Mouse (Mus musculus): Measurements from ENCODE around the gene Disp1. TPM values are rescaled to one million over a fixed set of nuclear protein-coding genes. Genes with fewer than 3 reads are reported as not detected.

The Disp1 gene
- total RNA-seq, 2 experiments from 2014 or later, result 1.4 to 3.8 TPM

GRCm38 (mm10) chr1:183052663-183053062 is 168.7 kb downstream of the Disp1 start:
- no peak for ATAC-seq (replicated peaks; ENCODE audit: low FRiP score, poor library complexity, severe bottlenecking)

GRCm38 (mm10) chr1:183049295-183049694 is 172.0 kb downstream of the Disp1 start:
- ATAC-seq (replicated peaks; ENCODE audit: low FRiP score, poor library complexity, severe bottlenecking), result no peak

- no peak; the same call in 1 of the 2 replicates for ATAC-seq (replicated peaks; ENCODE audit: low FRiP score, poor library complexity, severe bottlenecking)
Observed at GRCm38 (mm10) chr1:183047913-183048523, 173.3 kb downstream of the Disp1 start.

- ATAC-seq (replicated peaks; ENCODE audit: low FRiP score, poor library complexity, severe bottlenecking), result no peak
Observed at GRCm38 (mm10) chr1:183047191-183047912, 174.0 kb downstream of the Disp1 start.

GRCm38 (mm10) chr1:183046081-183046480 is 175.2 kb downstream of the Disp1 start:
- ATAC-seq (replicated peaks; ENCODE audit: low FRiP score, poor library complexity, severe bottlenecking), result no peak

- ATAC-seq (replicated peaks; ENCODE audit: low FRiP score, poor library complexity, severe bottlenecking), result no peak
Observed at GRCm38 (mm10) chr1:183043161-183043812, 178.0 kb downstream of the Disp1 start.

GRCm38 (mm10) chr1:183041703-183042102 is 179.6 kb downstream of the Disp1 start:
- no peak for ATAC-seq (replicated peaks; ENCODE audit: low FRiP score, poor library complexity, severe bottlenecking)

- ATAC-seq (replicated peaks; ENCODE audit: low FRiP score, poor library complexity, severe bottlenecking), result no peak
Observed at GRCm38 (mm10) chr1:183040847-183041382, 180.4 kb downstream of the Disp1 start.

- ATAC-seq (replicated peaks; ENCODE audit: low FRiP score, poor library complexity, severe bottlenecking), result no peak
Observed at GRCm38 (mm10) chr1:183039881-183040708, 181.2 kb downstream of the Disp1 start.

- ATAC-seq (replicated peaks; ENCODE audit: low FRiP score, poor library complexity, severe bottlenecking), result no peak
Observed at GRCm38 (mm10) chr1:183039404-183039803, 181.9 kb downstream of the Disp1 start.

Other genes starting within 250 kb of the Disp1 start
- 17.6 and 21.5 TPM in 2 replicates for gene Aida, start 75.1 kb upstream of the Disp1 start, total RNA-seq (2015; ENCODE audit: low replicate concordance)
- 40.0 and 41.5 TPM in 2 replicates for gene Aida, start 75.1 kb upstream of the Disp1 start, total RNA-seq (2017; ENCODE audit: low replicate concordance)
- gene Brox, start 75.7 kb upstream of the Disp1 start, total RNA-seq (2015; ENCODE audit: low replicate concordance), result 13.6 and 16.3 TPM in 2 replicates
- 29.8 and 32.1 TPM in 2 replicates for gene Brox, start 75.7 kb upstream of the Disp1 start, total RNA-seq (2017; ENCODE audit: low replicate concordance)
- gene Mia3, start 148.0 kb upstream of the Disp1 start, total RNA-seq (2015; ENCODE audit: low replicate concordance), result 14.6 and 24.2 TPM in 2 replicates
- gene Mia3, start 148.0 kb upstream of the Disp1 start, total RNA-seq (2017; ENCODE audit: low replicate concordance), result 27.3 and 34.7 TPM in 2 replicates
- 8.2 TPM in 1 of 2 replicates, not detected in the other for gene Taf1a, start 167.5 kb upstream of the Disp1 start, total RNA-seq (2015; ENCODE audit: low replicate concordance)
- 1.5 and 4.2 TPM in 2 replicates for gene Taf1a, start 167.5 kb upstream of the Disp1 start, total RNA-seq (2017; ENCODE audit: low replicate concordance)
- not detected in 2 replicates for gene Hhipl2, start 196.7 kb upstream of the Disp1 start, total RNA-seq (2015; ENCODE audit: low replicate concordance)
- gene Hhipl2, start 196.7 kb upstream of the Disp1 start, total RNA-seq (2017; ENCODE audit: low replicate concordance), result not detected in 2 replicates

All from erythroblast, adult 5-6 weeks (primary cell).